Mouse (Mus musculus) small intestine, adult 2 months (tissue): ENCODE measurements at regions not wholly inside any gene's neighbourhood (a gene's known extent, or its start where the extent isn't known, plus 50 kb on each side); places are given as distances from the start of the nearest gene placed in this dataset.

Experiments
- H3K27ac ChIP-seq: fragments of 200-500 bp; 2 replicates; pipeline ENCODE4 v1.5.1; 2012; ENCODE audit warnings: low read depth, low read length, control low read depth, inconsistent platforms; ENCODE audit not compliant: insufficient read depth
- H3K27me3 ChIP-seq: fragments of 200-500 bp; 2 replicates; pipeline ENCODE4 v1.6.1; 2012; ENCODE audit warnings: mild to moderate bottlenecking, moderate library complexity, low read length, inconsistent platforms; ENCODE audit not compliant: control insufficient read depth, insufficient read depth
- H3K36me3 ChIP-seq: fragments of 200-500 bp; 2 replicates; pipeline ENCODE4 v1.6.1; 2012; ENCODE audit warnings: mild to moderate bottlenecking, low read length, control low read depth, inconsistent platforms; ENCODE audit not compliant: control insufficient read depth, insufficient read depth
- H3K4me1 ChIP-seq: fragments of 200-500 bp; 2 replicates; pipeline ENCODE4 v1.6.1; 2012; ENCODE audit warnings: low read length, inconsistent platforms, mixed read lengths; ENCODE audit not compliant: control insufficient read depth, insufficient read depth, insufficient read length
- H3K4me3 ChIP-seq: fragments of 200-500 bp; 2 replicates; pipeline ENCODE4 v1.5.1; 2012; ENCODE audit warnings: low read depth, mild to moderate bottlenecking, control low read depth, inconsistent platforms, low read length, moderate library complexity
- CTCF ChIP-seq: fragments of 200-500 bp; IDR thresholded peaks from 2 replicates; pipeline ENCODE4 v1.5.1; 2012; ENCODE audit warnings: low read depth, mild to moderate bottlenecking, control low read depth, inconsistent platforms, low read length, moderate library complexity, mixed read lengths; ENCODE audit not compliant: insufficient replicate concordance, insufficient read length; ENCODE audit errors: extremely low read depth
- POLR2A ChIP-seq: fragments of 200-500 bp; IDR thresholded peaks from 2 replicates; pipeline ENCODE4 v1.6.1; 2012; ENCODE audit warnings: low read depth, mild to moderate bottlenecking, control low read depth, inconsistent platforms, low read length, moderate library complexity
- WGBS: fragments of 180-500 bp; shearing (Covaris S2); methylation state at CpG from one replicate; pipeline ENCODE4 v1.1.7; 2018; 5-methylcytosine and 5-hydroxymethylcytosine counted together

GRCm38 (mm10) chr13:37671109-37671508, 107.1 kb upstream of the Rreb1 start:
- TF ChIP-seq CTCF (no peak), POLR2A (no peak)
- Histone ChIP-seq H3K27ac (no peak overlapping the region), H3K4me1 (peaks cover 10% of the 10 kb centered on the region; the same call in 1 of the 2 replicates), H3K36me3 (no peaks in the 10 kb centered on the region), H3K4me3 (no peak overlapping the region), H3K27me3 (no peaks in the 10 kb centered on the region)
- 43% methylated on average over 5 of the region's 5 CpGs for WGBS

GRCm38 (mm10) chr13:37674676-37675350, 103.4 kb upstream of the Rreb1 start:
- WGBS: 63% methylated on average over 12 of the region's 12 CpGs
- Histone ChIP-seq H3K27me3 (no peaks in the 10 kb centered on the region), H3K4me1 (peaks cover 2% of the 10 kb centered on the region; the same call in 1 of the 2 replicates), H3K36me3 (no peaks in the 10 kb centered on the region), H3K27ac (no peak overlapping the region), H3K4me3 (no peak overlapping the region)
- no peak for TF ChIP-seq POLR2A

GRCm38 (mm10) chr13:37675718-37676117, 102.5 kb upstream of the Rreb1 start:
- H3K27me3 ChIP-seq: no peaks in the 10 kb centered on the region
- H3K4me3 ChIP-seq: no peak overlapping the region
- 86% methylated on average over 3 of the region's 3 CpGs for WGBS
- H3K4me1 ChIP-seq: peaks cover 2% of the 10 kb centered on the region; the same call in 1 of the 2 replicates
- TF ChIP-seq CTCF: no peak
- TF ChIP-seq POLR2A: no peak
- no peaks in the 10 kb centered on the region for H3K36me3 ChIP-seq
- no peak overlapping the region for H3K27ac ChIP-seq

- 90% methylated on average over 6 of the region's 6 CpGs for WGBS
- no peaks in the 10 kb centered on the region for H3K4me1 ChIP-seq
These were observed 101.3 kb upstream of the Rreb1 start for GRCm38 (mm10) chr13:37676912-37677311.

GRCm38 (mm10) chr13:37678251-37678650, 99.9 kb upstream of the Rreb1 start:
- Histone ChIP-seq H3K27ac (no peak overlapping the region), H3K4me1 (no peaks in the 10 kb centered on the region), H3K4me3 (no peak overlapping the region), H3K27me3 (no peaks in the 10 kb centered on the region), H3K36me3 (no peaks in the 10 kb centered on the region)
- WGBS: 75% methylated on average over 12 of the region's 12 CpGs
- no peak for TF ChIP-seq CTCF
- no peak for TF ChIP-seq POLR2A

More at GRCm38 (mm10) chr13:37676912-37677311, 101.3 kb upstream of the Rreb1 start:
- H3K27ac ChIP-seq: no peak overlapping the region
- no peaks in the 10 kb centered on the region for H3K36me3 ChIP-seq
- TF ChIP-seq POLR2A: no peak
- no peak for TF ChIP-seq CTCF
- H3K27me3 ChIP-seq: no peaks in the 10 kb centered on the region
- no peak overlapping the region for H3K4me3 ChIP-seq

GRCm38 (mm10) chr13:37678772-37679171, 99.4 kb upstream of the Rreb1 start:
- Histone ChIP-seq H3K27ac (no peak overlapping the region), H3K27me3 (no peaks in the 10 kb centered on the region), H3K4me3 (no peak overlapping the region), H3K36me3 (no peaks in the 10 kb centered on the region), H3K4me1 (no peaks in the 10 kb centered on the region)
- WGBS: 89% methylated on average over 9 of the region's 9 CpGs
- TF ChIP-seq POLR2A: no peak
- no peak for TF ChIP-seq CTCF

- H3K4me1 ChIP-seq: peaks cover 3% of the 10 kb centered on the region; the same call in 1 of the 2 replicates
- no peak overlapping the region for H3K27ac ChIP-seq
- H3K4me3 ChIP-seq: no peak overlapping the region
- no peaks in the 10 kb centered on the region for H3K27me3 ChIP-seq
- no peak for TF ChIP-seq POLR2A
- TF ChIP-seq CTCF: no peak
- no peaks in the 10 kb centered on the region for H3K36me3 ChIP-seq
- WGBS: 52% methylated on average over 4 of the region's 4 CpGs
These were observed 97.2 kb upstream of the Rreb1 start for GRCm38 (mm10) chr13:37680837-37681619.
